ENCODE assay signal across 9 mouse cellular contexts in the genomic region with DNA sequence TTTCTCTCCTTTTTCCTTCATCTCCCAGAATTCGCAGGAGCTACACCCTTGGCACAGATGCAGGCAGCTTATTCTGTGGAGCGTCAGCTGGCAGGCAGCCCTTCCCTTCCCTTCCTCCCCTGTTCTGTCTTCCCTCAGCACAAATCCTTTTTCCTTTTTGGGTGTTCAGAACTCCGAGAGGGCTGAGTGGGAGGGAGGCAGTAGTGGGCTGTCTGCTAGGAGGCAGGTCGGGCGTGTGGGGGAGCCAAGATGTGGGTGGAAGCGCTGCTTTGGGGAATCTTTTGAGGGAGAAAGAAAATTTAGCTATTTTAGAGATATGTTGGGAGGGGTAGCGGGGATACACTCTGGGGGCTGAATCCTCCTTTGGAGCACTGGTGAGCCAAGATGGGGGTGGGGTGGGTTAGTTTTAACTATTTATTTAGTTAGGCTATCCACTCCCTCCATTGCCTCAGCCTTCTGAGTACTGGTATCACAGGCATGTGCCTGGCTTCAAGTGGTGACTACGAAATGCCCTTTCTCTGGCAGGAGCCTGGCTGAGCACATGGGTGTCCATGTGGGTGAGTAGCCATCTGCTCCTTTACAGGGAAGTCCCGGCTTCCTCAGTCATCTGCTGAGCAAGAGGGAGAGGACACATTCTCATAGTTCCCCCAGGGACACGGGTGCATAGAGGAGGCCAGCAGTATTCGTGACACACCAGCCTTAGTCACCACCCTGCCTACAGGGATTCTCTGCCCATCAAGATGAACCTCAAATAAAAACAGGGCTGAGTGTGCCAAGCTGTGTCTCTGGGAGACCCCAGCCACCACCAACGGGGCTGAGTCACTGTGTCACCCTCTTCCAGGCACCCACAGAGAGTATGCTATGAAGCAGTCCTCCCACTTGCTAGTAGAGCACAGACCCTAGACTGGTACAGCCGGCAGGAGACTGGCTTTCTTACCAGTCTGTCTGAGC. TPM values are rescaled to one million over a fixed set of nuclear protein-coding genes. Genes with fewer than 3 reads are reported as not detected.
DNase-seq lines count a peak whose midpoint lies in the region; ATAC-seq and TF ChIP-seq lines count a peak whose summit lies in the region.
"Had no signal": no experiment of that assay in that cellular context is flagged by ENCODE, and none has a peak within 500 bp of the region (broad histone marks: within the 10 kb centered on the region; RNA-seq: fewer than 3 reads in every experiment).

No protein-coding gene starts in this region.

- intact Hi-C loops in heart, postnatal 25 days (cut with DNase I) = no loop called here

- TF ChIP-seq CTCF in olfactory bulb, adult 2 months (IDR thresholded peaks at IDR 0.05; ENCODE audit: insufficient read depth, low read depth, low read length) = no peak

- no peak for ATAC-seq in CD4-positive, CD25-positive, alpha-beta regulatory T cell, adult 4 months
- no peak for ATAC-seq in activated CD4-positive, CD25-positive, alpha-beta regulatory T cell, adult 4 months

- peak; percentile 87 for DNase-seq in 3T3-L1 (ENCODE audit: low read depth, low spot score)
- DNase-seq in adipocyte (ENCODE audit: low spot score) = peak; percentile 65
- DNase-seq in frontal cortex, postnatal 10 days (ENCODE audit: low spot score in 2 of 2) = peak; percentile 81 to 87
- peak; percentile 70 for DNase-seq in heart, postnatal 25 days (ENCODE audit: low spot score)
- DNase-seq in left cerebral cortex, adult 18-20 months (ENCODE audit: low spot score in 2 of 2) = peak; percentile 85 to 92

- WGBS in olfactory bulb, adult 2 months = 8% methylated on average over 13 of the region's 13 CpGs

- no peak overlapping the region for H3K4me3 ChIP-seq in olfactory bulb, adult 2 months (ENCODE audit: insufficient read depth, low read depth, low read length)
- H3K4me3 ChIP-seq: liver, embryonic 15.5 days had no signal

- no peak for TF ChIP-seq POLR2A in olfactory bulb, adult 2 months (IDR thresholded peaks at IDR 0.05; ENCODE audit: insufficient read depth, low read depth, low read length)

- H3K4me1 ChIP-seq in olfactory bulb, adult 2 months (ENCODE audit: control insufficient read depth, insufficient read depth, low read length) = peaks cover 27% of the 10 kb centered on the region
- H3K4me1 ChIP-seq: liver, embryonic 15.5 days had no signal

- H3K27ac ChIP-seq in olfactory bulb, adult 2 months (ENCODE audit: insufficient read depth, low read depth, low read length) = peak overlapping the region; percentile 97
- H3K27ac ChIP-seq: liver, embryonic 15.5 days had no signal

RNA-seq across cellular contexts. Expression of a gene that starts 22.3 kb away (rescaled TPM):
- total RNA-seq in heart, postnatal 25 days (2021) = 10 to 100 TPM; 21.6 to 31.0 TPM
- 10 to 100 TPM; 34.7 to 37.2 TPM for total RNA-seq in left cerebral cortex, adult 18-20 months (2021)
- polyA plus RNA-seq in olfactory bulb, adult 2 months (2012; ENCODE audit: insufficient read depth, insufficient read length, low replicate concordance, missing spikeins) = not detected in 2 replicates
- not detected for polyA plus RNA-seq in CD4-positive, CD25-positive, alpha-beta regulatory T cell, adult 4 months (2017; shearing (Covaris generic))
- polyA plus RNA-seq in activated CD4-positive, CD25-positive, alpha-beta regulatory T cell, adult 4 months (2017; shearing (Covaris generic)) = under 1 TPM; 0.32 to 0.36 TPM

RNA-seq across cellular contexts. Expression of a gene that starts 45.1 kb away (rescaled TPM):
- 10 to 100 TPM; 14.2 to 16.4 TPM for total RNA-seq in heart, postnatal 25 days (2021)
- 10 to 100 TPM; 35.5 to 37.2 TPM for total RNA-seq in left cerebral cortex, adult 18-20 months (2021)
- polyA plus RNA-seq in olfactory bulb, adult 2 months (2012; ENCODE audit: insufficient read depth, insufficient read length, low replicate concordance, missing spikeins) = not detected in 2 replicates
- polyA plus RNA-seq in CD4-positive, CD25-positive, alpha-beta regulatory T cell, adult 4 months (2017; shearing (Covaris generic)) = 10 to 100 TPM; 30.8 to 39.0 TPM
- polyA plus RNA-seq in activated CD4-positive, CD25-positive, alpha-beta regulatory T cell, adult 4 months (2017; shearing (Covaris generic)) = 10 to 100 TPM; 23.6 to 25.5 TPM
